Mouse (Mus musculus): ENCODE data around the gene Apopt1.

- TF ChIP-seq CTCF (IDR thresholded peaks at IDR 0.05; ENCODE audit: low read depth) (no peak), EP300 (IDR thresholded peaks at IDR 0.05; ENCODE audit: low read depth) (no peak)
These were observed 34.5 kb upstream of the Apopt1 start for GRCm38 (mm10) chr12:111678670-111678933.
